Mouse (Mus musculus) liver, embryonic 14.5 days (tissue): Measurements from ENCODE around the gene Slco1a5. TPM values are rescaled to one million over a fixed set of nuclear protein-coding genes. Genes with fewer than 3 reads are reported as not detected.
"Not testable (repeated sequence)": the region's sequence is repeated elsewhere in the genome, so short reads cannot be mapped to it uniquely, and the experiment has no call there.

Experiments used
- ATAC-seq: fragments of 200-750 bp; cut with Nextera tagmentation; 2 replicates; pipeline ENCODE4 v1.8.0; 2017; ENCODE audit warnings: moderate number of reproducible peaks, mild to moderate bottlenecking, moderate library complexity; ENCODE audit not compliant: insufficient read depth
- DNase-seq, 3 experiments: peaks; one replicate each; pipeline ENCODE4 v3.0.0-alpha.2; 2012 to 2013; ENCODE audit warnings: low read depth in 3 of 3, low spot score in 3 of 3
- H3K27ac ChIP-seq: fragments of 300-500 bp; sonication (generic); 2 replicates; pipeline ENCODE4 v1.5.1; 2014; ENCODE audit warnings: moderate library complexity, mild to moderate bottlenecking, control low read depth, inconsistent platforms
- H3K27me3 ChIP-seq: fragments of 300-500 bp; sonication (generic); 2 replicates; pipeline ENCODE4 v1.6.1; 2014; ENCODE audit warnings: mild to moderate bottlenecking, low read length, moderate library complexity; ENCODE audit not compliant: control insufficient read depth, insufficient read depth
- H3K36me3 ChIP-seq: fragments of 300-500 bp; sonication (generic); replicated peaks from 2 replicates; pipeline ENCODE4 v1.6.1; 2014; ENCODE audit warnings: low read depth; ENCODE audit not compliant: control insufficient read depth, insufficient read depth
- H3K4me1 ChIP-seq, 2 experiments: fragments of 200-500 bp in 1 of 2; fragments of 300-500 bp in 1 of 2; sonication (generic) in 1 of 2; replicated peaks; 2 replicates each; pipeline ENCODE4 v1.6.1; 2012 to 2014; ENCODE audit warnings: antibody characterized with exemption in 1 of 2, inconsistent platforms in 1 of 2, low read length in 1 of 2; ENCODE audit not compliant: control insufficient read depth in 2 of 2, insufficient read depth in 2 of 2
- H3K4me2 ChIP-seq: fragments of 300-500 bp; sonication (generic); 2 replicates; pipeline ENCODE4 v1.6.1; 2014; ENCODE audit warnings: low read depth, mild to moderate bottlenecking, control low read depth, moderate library complexity
- H3K4me3 ChIP-seq, 2 experiments: fragments of 200-500 bp in 1 of 2; fragments of 300-500 bp in 1 of 2; sonication (generic) in 1 of 2; 2 replicates each; pipeline ENCODE4 v1.5.1; 2012 to 2014; ENCODE audit warnings: low read depth in 2 of 2, low read length in 2 of 2, mild to moderate bottlenecking in 2 of 2, control low read depth in 1 of 2, inconsistent platforms in 1 of 2, moderate library complexity in 1 of 2; ENCODE audit not compliant: insufficient read depth in 1 of 2
- H3K9ac ChIP-seq: fragments of 300-500 bp; sonication (generic); replicated peaks from 2 replicates; pipeline ENCODE4 v1.6.1; 2014; ENCODE audit warnings: mild to moderate bottlenecking, control low read depth, moderate library complexity
- H3K9me3 ChIP-seq: fragments of 300-500 bp; sonication (generic); 2 replicates; pipeline ENCODE4 v1.6.1; 2016; ENCODE audit warnings: low read length, mixed read lengths; ENCODE audit not compliant: control insufficient read depth
- CTCF ChIP-seq: IDR thresholded peaks from 2 replicates; pipeline ENCODE4 v1.5.1; 2016; ENCODE audit warnings: antibody characterized with exemption, low read depth, control low read depth
- EP300 ChIP-seq: IDR thresholded peaks from 2 replicates; pipeline ENCODE4 v1.6.1; 2016; ENCODE audit warnings: antibody characterized with exemption, low read depth
- WGBS: fragments of 180-500 bp; shearing (Covaris S2); extraction: QIAGEN DNeasy Blood & Tissue Kit; methylation state at CpG from one replicate; pipeline ENCODE4 v1.1.7; 2014; ENCODE audit not compliant: insufficient replicate concordance; 5-methylcytosine and 5-hydroxymethylcytosine counted together
- polyA plus RNA-seq, 2 experiments: library from polyadenylated mRNA; depleted of rRNA in 1 of 2; stranded (reverse) in 1 of 2; unstranded in 1 of 2; fragments of >200 nt; fragmentation: Nextera tagmentation in 1 of 2; extraction: Ambion mirVana in 1 of 2; gene quantifications; 2 replicates each; pipeline versions ENCODE4 v1.2.1 to v1.2.3; 2012 to 2014

The Slco1a5 gene
- polyA plus RNA-seq, 2 experiments: not detected

GRCm38 (mm10) chr6:142298098-142298497 lies 24.7 kb downstream of the Slco1a5 start, which contains the start of gene Iapp:
TSS of gene Iapp (plus strand) at chr6:142298423.
- H3K27me3 ChIP-seq: no peaks in the 10 kb centered on the region
- no peak within 1 kb of the TSS for H3K27ac ChIP-seq
- no peak within 1 kb of the TSS for H3K4me2 ChIP-seq
- ATAC-seq: no peak
- no peaks in the 10 kb centered on the region for H3K9me3 ChIP-seq
- H3K36me3 ChIP-seq: no peaks in the 10 kb centered on the region
- no peak within 1 kb of the TSS for H3K4me3 ChIP-seq
- WGBS: 45% methylated on average over 4 of the region's 4 CpGs
- no peak for DNase-seq
- H3K9ac ChIP-seq: no peak within 1 kb of the TSS
- no peaks in the 10 kb centered on the region for H3K4me1 ChIP-seq
- no peak for TF ChIP-seq CTCF
- TF ChIP-seq EP300: no peak

GRCm38 (mm10) chr6:142289413-142290118 lies 33.2 kb downstream of the Slco1a5 start:
- WGBS: 60% methylated on average over 12 of the region's 12 CpGs
- H3K9me3 ChIP-seq: no peaks in the 10 kb centered on the region
- no peak for ATAC-seq
- DNase-seq: no peak
- TF ChIP-seq EP300: no peak
- no peak for TF ChIP-seq CTCF
- H3K27ac ChIP-seq: no peak overlapping the region
- H3K4me2 ChIP-seq: no peak overlapping the region
- no peaks in the 10 kb centered on the region for H3K36me3 ChIP-seq
- no peak overlapping the region for H3K9ac ChIP-seq
- no peaks in the 10 kb centered on the region for H3K27me3 ChIP-seq
- H3K4me1 ChIP-seq: no peaks in the 10 kb centered on the region
- H3K4me3 ChIP-seq: no peak overlapping the region

GRCm38 (mm10) chr6:142275721-142276442 lies 46.9 kb downstream of the Slco1a5 start:
- no peak overlapping the region for H3K9ac ChIP-seq
- no peaks in the 10 kb centered on the region for H3K4me1 ChIP-seq
- no peak overlapping the region for H3K27ac ChIP-seq
- DNase-seq (no peak), ATAC-seq (no peak)
- no peaks in the 10 kb centered on the region for H3K27me3 ChIP-seq
- no peak for TF ChIP-seq EP300
- TF ChIP-seq CTCF: no peak
- H3K4me3 ChIP-seq: no peak overlapping the region
- H3K36me3 ChIP-seq: no peaks in the 10 kb centered on the region
- H3K9me3 ChIP-seq: no peaks in the 10 kb centered on the region
- no peak overlapping the region for H3K4me2 ChIP-seq
- WGBS: 32% methylated on average over 4 of the region's 4 CpGs

- H3K27ac ChIP-seq, ATAC-seq, H3K36me3 ChIP-seq, H3K9me3 ChIP-seq, H3K9ac ChIP-seq, H3K4me3 ChIP-seq, DNase-seq, H3K4me1 ChIP-seq, H3K4me2 ChIP-seq, H3K27me3 ChIP-seq: not testable (repeated sequence)
- WGBS: 68% methylated on average over 1 of the region's 1 CpGs
Observed at GRCm38 (mm10) chr6:142250738-142251307, 72.0 kb downstream of the Slco1a5 start.

- DNase-seq (no peak), ATAC-seq (no peak)
- TF ChIP-seq CTCF (no peak), EP300 (no peak)
- H3K4me3 ChIP-seq: no peak overlapping the region
- H3K27ac ChIP-seq: no peak overlapping the region
- no peaks in the 10 kb centered on the region for H3K4me1 ChIP-seq
- H3K9ac ChIP-seq: no peak overlapping the region
- no peak overlapping the region for H3K4me2 ChIP-seq
- 56% methylated on average over 5 of the region's 5 CpGs for WGBS
- H3K36me3 ChIP-seq: no peaks in the 10 kb centered on the region
- no peaks in the 10 kb centered on the region for H3K27me3 ChIP-seq
- H3K9me3 ChIP-seq: no peaks in the 10 kb centered on the region
Observed at GRCm38 (mm10) chr6:142245065-142245464, 77.7 kb downstream of the Slco1a5 start.
